Mouse (Mus musculus) myocyte (in vitro differentiated cells): ENCODE measurements around the gene Ccdc169. TPM values are rescaled to one million over a fixed set of nuclear protein-coding genes. Genes with fewer than 3 reads are reported as not detected.
A peak's percentile ranks its signal among the peaks of the same experiment; 100 is the strongest.
"Not testable (repeated sequence)": the region's sequence is repeated elsewhere in the genome, so short reads cannot be mapped to it uniquely, and the experiment has no call there.

Experiments used
- H3K27me3 ChIP-seq: one replicate; pipeline ENCODE4 v1.6.1; 2011; ENCODE audit not compliant: control insufficient read depth, insufficient read depth, insufficient read length
- H3K36me3 ChIP-seq: one replicate; pipeline ENCODE4 v1.6.1; 2011; ENCODE audit not compliant: control insufficient read depth, insufficient read depth
- H3K4me2 ChIP-seq: one replicate; pipeline ENCODE4 v1.6.1; 2011; ENCODE audit warnings: low read depth, control low read depth
- H3K4me3 ChIP-seq: one replicate; pipeline ENCODE4 v1.5.1; 2011; ENCODE audit warnings: mild to moderate bottlenecking, control low read depth, moderate library complexity
- H3K79me2 ChIP-seq: one replicate; pipeline ENCODE4 v1.6.1; 2011; ENCODE audit not compliant: control insufficient read depth, insufficient read depth
- H3ac ChIP-seq: one replicate; pipeline ENCODE4 v1.6.1; 2011; ENCODE audit not compliant: control insufficient read depth, insufficient read length
- CEBPB ChIP-seq: IDR thresholded peaks from 2 replicates; pipeline ENCODE4 v1.6.1; 2011; ENCODE audit warnings: mild to moderate bottlenecking, moderate library complexity; ENCODE audit not compliant: poor library complexity, insufficient read depth, severe bottlenecking
- E2F4 ChIP-seq: IDR thresholded peaks from one replicate; pipeline ENCODE4 v1.6.1; 2011; ENCODE audit warnings: mild to moderate bottlenecking, control low read depth, moderate library complexity; ENCODE audit not compliant: insufficient read depth
- MAX ChIP-seq: IDR thresholded peaks from one replicate; pipeline ENCODE4 v1.6.1; 2011; ENCODE audit warnings: low read depth, mild to moderate bottlenecking, control low read depth
- MYOD1 ChIP-seq, 3 experiments: IDR thresholded peaks; one replicate each; pipeline ENCODE4 v1.6.1; 2011; ENCODE audit warnings: control low read depth in 2 of 3, low read depth in 2 of 3, mild to moderate bottlenecking in 2 of 3, moderate library complexity in 1 of 3; ENCODE audit not compliant: insufficient read length in 2 of 3, control insufficient read depth in 1 of 3
- MYOG ChIP-seq, 3 experiments: IDR thresholded peaks; one replicate each; pipeline ENCODE4 v1.6.1; 2011; ENCODE audit warnings: control low read depth in 2 of 3, low read depth in 2 of 3, mild to moderate bottlenecking in 2 of 3; ENCODE audit not compliant: insufficient read length in 2 of 3, control insufficient read depth in 1 of 3, insufficient read depth in 1 of 3
- POLR2A ChIP-seq: IDR thresholded peaks from one replicate; pipeline ENCODE4 v1.6.1; 2011; ENCODE audit warnings: low read depth, mild to moderate bottlenecking, control low read depth, moderate library complexity; ENCODE audit not compliant: insufficient read length
- POLR2AphosphoS2 ChIP-seq: IDR thresholded peaks from one replicate; pipeline ENCODE4 v1.6.1; 2011; ENCODE audit warnings: low read depth, control low read depth; ENCODE audit not compliant: insufficient read length
- REST ChIP-seq: IDR thresholded peaks from one replicate; pipeline ENCODE4 v1.6.1; 2011; ENCODE audit warnings: mild to moderate bottlenecking, control low read depth, moderate library complexity; ENCODE audit not compliant: insufficient read depth, insufficient read length
- SRF ChIP-seq: IDR thresholded peaks from one replicate; pipeline ENCODE4 v1.6.1; 2011; ENCODE audit warnings: low read depth; ENCODE audit not compliant: control insufficient read depth, insufficient read length
- TCF12 ChIP-seq: IDR thresholded peaks from one replicate; pipeline ENCODE4 v1.6.1; 2011; ENCODE audit warnings: mild to moderate bottlenecking, control low read depth; ENCODE audit not compliant: poor library complexity, insufficient read depth, severe bottlenecking
- TCF3 ChIP-seq: IDR thresholded peaks from one replicate; pipeline ENCODE4 v1.6.1; 2011; ENCODE audit warnings: low read depth, control low read depth; ENCODE audit not compliant: insufficient read length
- USF1 ChIP-seq: IDR thresholded peaks from one replicate; pipeline ENCODE4 v1.6.1; 2011; ENCODE audit warnings: low read depth, mild to moderate bottlenecking, control low read depth, moderate library complexity
- polyA plus RNA-seq: library from polyadenylated mRNA; unstranded; fragments of >200 nt; fragmentation: generic; extraction: Trizol; gene quantifications from one replicate; pipeline ENCODE4 v1.2.1, GENCODE M21; 2012; ENCODE audit warnings: missing spikeins

Gene Ccdc169
- polyA plus RNA-seq, 1 experiment, result 0.12 TPM

DNA sequence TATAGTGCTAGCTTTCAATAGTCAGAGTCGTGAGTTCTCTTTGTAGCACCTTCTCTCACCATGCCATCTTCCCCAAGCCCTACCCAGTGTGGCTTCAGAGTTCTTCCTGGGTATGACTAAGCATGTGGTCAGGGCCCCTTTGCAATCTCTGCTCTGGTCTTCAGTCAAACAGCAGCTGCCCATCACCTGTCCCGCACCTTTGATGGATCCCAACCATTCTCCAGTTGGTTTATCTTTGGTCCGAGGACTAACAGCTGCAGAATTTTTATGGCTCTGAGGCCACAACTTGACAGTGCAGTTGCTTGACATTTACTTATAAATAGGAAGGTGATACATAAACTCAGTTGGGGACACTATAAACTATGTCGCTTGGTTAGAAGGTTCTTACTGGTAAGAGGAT lies 54.5 kb downstream of the Ccdc169 start:
- Histone ChIP-seq H3K4me3 (no peak overlapping the region), H3K27me3 (no peaks in the 10 kb centered on the region), H3K4me2 (no peak overlapping the region), H3K36me3 (no peaks in the 10 kb centered on the region), H3K79me2 (no peaks in the 10 kb centered on the region), H3ac (no peak overlapping the region)
- TF ChIP-seq TCF12 (peak; percentile 100), MYOG (IDR thresholded peaks at IDR 0.05; ENCODE audit: control insufficient read depth in 1 of 3, insufficient read depth in 1 of 3, insufficient read length in 2 of 3, low read depth in 2 of 3) (peak; percentile 84 to 99 (median 98)), REST (no peak), SRF (no peak), MYOD1 (IDR thresholded peaks at IDR 0.05; ENCODE audit: control insufficient read depth in 1 of 3, insufficient read length in 2 of 3, low read depth in 2 of 3) (peak; percentile 94 to 99 (median 96)), CEBPB (peak; percentile 39; the same call in 1 of the 2 replicates), TCF3 (peak; percentile 94), POLR2A (no peak), USF1 (no peak)

DNA sequence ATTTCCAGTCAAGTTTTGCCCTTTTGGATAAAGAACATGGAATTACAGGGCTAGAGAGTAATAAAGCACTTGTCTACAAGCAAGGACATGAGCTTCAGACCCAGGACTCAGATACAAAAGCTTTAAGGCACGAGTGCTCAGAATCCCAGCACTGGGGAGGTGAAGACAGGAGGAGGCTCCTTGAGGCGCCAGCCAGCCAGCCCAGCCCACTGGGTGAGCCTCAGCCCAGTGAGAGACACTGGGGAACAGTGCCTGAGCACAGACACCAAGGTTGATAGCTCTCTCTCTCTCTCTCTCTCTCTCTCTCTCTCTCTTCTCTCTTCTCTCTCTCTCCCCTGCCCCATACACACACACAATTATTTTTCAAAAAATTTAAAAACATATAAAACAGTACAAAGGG lies 56.2 kb downstream of the Ccdc169 start:
- no peak overlapping the region for H3K4me3 ChIP-seq

DNA sequence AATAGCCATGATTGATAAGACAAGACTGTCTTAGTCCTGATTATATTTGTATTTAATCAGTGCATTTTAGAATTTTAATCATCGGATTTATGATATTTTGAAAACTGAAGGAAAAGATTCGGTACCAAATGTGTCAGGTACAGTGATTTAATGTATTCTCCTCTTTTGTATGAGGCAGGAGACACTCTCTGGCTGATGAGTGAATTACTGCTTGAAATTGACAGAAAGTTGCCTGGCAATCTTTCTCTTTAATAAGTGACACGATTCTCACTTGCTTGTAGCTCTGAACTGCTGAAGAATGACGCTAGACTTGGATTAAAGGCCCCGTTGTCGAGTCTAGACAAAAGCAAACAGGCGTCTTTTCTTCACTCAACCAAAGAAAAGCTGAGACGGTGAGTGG lies 57.7 kb downstream of the Ccdc169 start:
- Histone ChIP-seq H3K4me2 (no peak overlapping the region), H3K27me3 (no peaks in the 10 kb centered on the region), H3K36me3 (no peaks in the 10 kb centered on the region), H3K79me2 (no peaks in the 10 kb centered on the region), H3K4me3 (no peak overlapping the region), H3ac (no peak overlapping the region)
- no peak for TF ChIP-seq TCF12
- no peak for TF ChIP-seq MAX
- TF ChIP-seq POLR2A, result no peak
- TF ChIP-seq USF1, result no peak
- no peak for TF ChIP-seq E2F4
- no peak for TF ChIP-seq POLR2AphosphoS2
- no peak for TF ChIP-seq REST
- TF ChIP-seq SRF, result no peak
- no peak for TF ChIP-seq CEBPB
- no peak for TF ChIP-seq MYOD1 (IDR thresholded peaks at IDR 0.05; ENCODE audit: control insufficient read depth in 1 of 3, insufficient read length in 2 of 3, low read depth in 2 of 3)
- no peak for TF ChIP-seq MYOG (IDR thresholded peaks at IDR 0.05; ENCODE audit: control insufficient read depth in 1 of 3, insufficient read depth in 1 of 3, insufficient read length in 2 of 3, low read depth in 2 of 3)
- TF ChIP-seq TCF3, result no peak

More for the DNA sequence above, 56.2 kb downstream of the Ccdc169 start:
- H3K4me2 ChIP-seq, result peak overlapping the region; percentile 39
- TF ChIP-seq SRF (no peak), POLR2A (no peak), USF1 (no peak), MYOG (IDR thresholded peaks at IDR 0.05; ENCODE audit: control insufficient read depth in 1 of 3, insufficient read depth in 1 of 3, insufficient read length in 2 of 3, low read depth in 2 of 3) (peak in 1 of 3 experiments; percentile 12)
- no peaks in the 10 kb centered on the region for H3K36me3 ChIP-seq
- no peaks in the 10 kb centered on the region for H3K27me3 ChIP-seq
- H3K79me2 ChIP-seq, result no peaks in the 10 kb centered on the region
- H3ac ChIP-seq, result no peak overlapping the region

DNA sequence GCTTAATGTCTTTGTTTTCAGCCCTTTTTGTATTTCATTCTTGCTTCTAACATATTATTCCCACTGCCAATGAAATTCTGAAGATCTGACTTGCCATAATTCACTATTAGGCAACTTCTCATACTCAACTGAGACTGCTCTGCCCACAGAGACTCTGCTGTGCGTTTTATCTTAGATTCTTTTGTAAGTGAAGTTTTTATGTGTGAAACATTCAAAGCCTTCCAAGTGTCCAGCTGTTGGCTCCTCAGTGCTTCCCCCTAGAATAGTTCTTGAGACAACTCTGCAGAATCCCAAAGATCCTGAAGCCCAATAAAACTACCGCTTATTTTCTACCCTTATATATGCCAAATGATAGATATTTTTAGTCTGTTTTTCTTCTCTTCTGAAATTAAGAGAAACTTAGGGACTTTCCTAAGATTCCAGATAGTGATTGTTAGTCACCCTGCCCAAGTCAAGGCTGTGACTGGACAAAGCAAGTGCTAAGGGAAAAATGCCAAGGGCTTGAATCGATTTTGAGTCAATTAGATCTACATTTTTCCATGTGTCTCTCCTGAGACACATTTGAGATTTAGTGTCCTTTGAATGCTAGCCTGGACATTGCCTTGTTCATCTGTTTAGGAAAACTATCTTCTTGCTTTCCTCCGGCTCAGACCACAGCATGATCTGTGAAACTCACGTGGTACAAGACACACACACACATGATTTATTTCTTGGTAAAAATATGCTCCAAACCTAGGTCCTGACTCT lies 58.6 kb downstream of the Ccdc169 start:
- H3K79me2 ChIP-seq, result no peaks in the 10 kb centered on the region
- H3K4me2 ChIP-seq, result peak overlapping the region; percentile 25
- no peaks in the 10 kb centered on the region for H3K36me3 ChIP-seq
- H3K27me3 ChIP-seq, result no peaks in the 10 kb centered on the region
- no peak overlapping the region for H3K4me3 ChIP-seq
- 0 out of 2 replicates have a peak, but pooled peaks have one; percentile 7 for TF ChIP-seq CEBPB
- no peak for TF ChIP-seq POLR2A
- H3ac ChIP-seq, result no peak overlapping the region

DNA sequence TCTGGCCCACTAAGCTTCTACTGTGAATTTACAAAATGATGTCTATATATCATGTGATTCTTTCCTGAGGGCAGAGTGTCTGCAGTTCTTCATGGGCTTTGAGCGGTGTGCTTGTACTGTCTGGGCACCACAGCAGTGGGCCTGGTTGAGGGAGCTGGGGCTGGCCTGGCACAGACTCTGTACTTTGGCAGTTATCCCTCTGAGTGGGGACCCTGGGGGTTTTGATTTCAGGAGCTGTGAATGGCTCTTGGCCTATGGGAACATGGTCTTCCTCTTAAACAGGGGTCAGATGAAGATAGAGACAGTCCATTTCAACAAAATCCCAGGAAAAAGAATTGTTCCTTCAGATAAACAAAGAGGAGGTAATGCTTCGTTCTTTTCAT lies 59.2 kb downstream of the Ccdc169 start:
- Histone ChIP-seq H3K27me3 (no peaks in the 10 kb centered on the region), H3K36me3 (no peaks in the 10 kb centered on the region)
- no peak for TF ChIP-seq E2F4
- TF ChIP-seq REST, result no peak
- no peak for TF ChIP-seq TCF3
- no peak for TF ChIP-seq CEBPB
- TF ChIP-seq USF1, result no peak
- TF ChIP-seq POLR2AphosphoS2, result no peak
- no peak for TF ChIP-seq MYOG (IDR thresholded peaks at IDR 0.05; ENCODE audit: control insufficient read depth in 1 of 3, insufficient read depth in 1 of 3, insufficient read length in 2 of 3, low read depth in 2 of 3)
- no peak for TF ChIP-seq POLR2A
- no peak for TF ChIP-seq MYOD1 (IDR thresholded peaks at IDR 0.05; ENCODE audit: control insufficient read depth in 1 of 3, insufficient read length in 2 of 3, low read depth in 2 of 3)
- no peak for TF ChIP-seq SRF
- no peak for TF ChIP-seq TCF12

DNA sequence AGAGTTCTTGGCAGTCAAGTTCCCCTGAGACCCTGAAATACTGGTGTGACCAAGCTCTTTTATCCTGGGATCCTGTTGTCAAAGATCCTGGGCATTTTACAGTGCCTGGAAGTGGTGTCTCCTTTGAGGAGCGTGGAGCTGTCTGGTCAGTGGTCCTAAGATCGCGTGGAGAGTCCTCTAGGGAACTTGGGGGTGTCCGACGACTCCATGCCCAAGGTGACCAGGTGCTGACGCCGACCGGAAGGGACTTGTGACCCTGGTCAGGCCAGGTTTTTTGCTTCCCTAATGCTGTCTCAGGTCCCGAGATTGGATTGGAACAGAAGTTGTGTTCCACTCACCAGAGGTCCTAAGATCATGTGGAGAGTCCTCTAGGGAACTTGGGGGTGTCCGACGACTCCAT lies 66.5 kb downstream of the Ccdc169 start:
- not testable (repeated sequence) for H3K27me3 ChIP-seq, H3K79me2 ChIP-seq, H3K4me3 ChIP-seq, H3K36me3 ChIP-seq, H3ac ChIP-seq, H3K4me2 ChIP-seq

More for the DNA sequence above, 59.2 kb downstream of the Ccdc169 start:
- Histone ChIP-seq H3K4me3 (no peak overlapping the region), H3K4me2 (peak overlapping the region; percentile 25), H3K79me2 (no peaks in the 10 kb centered on the region), H3ac (no peak overlapping the region)
